Mouse (Mus musculus) heart, postnatal 0 days (tissue): ENCODE measurements around the gene Rad23a. TPM values are rescaled to one million over a fixed set of nuclear protein-coding genes. Genes with fewer than 3 reads are reported as not detected.

ENCODE experiments used
- ATAC-seq: fragments of 200-750 bp; cut with Nextera tagmentation; 2 replicates; pipeline ENCODE4 v1.8.0; 2017; ENCODE audit warnings: low read depth, moderate number of reproducible peaks, moderate library complexity; ENCODE audit not compliant: insufficient read depth
- DNase-seq: peaks from one replicate; pipeline ENCODE4 v3.0.0-alpha.2; 2016; ENCODE audit warnings: low spot score
- H3K27ac ChIP-seq: fragments of 300-500 bp; sonication (generic); 2 replicates; pipeline ENCODE4 v1.5.1; 2014; ENCODE audit warnings: low read depth, mild to moderate bottlenecking
- H3K27me3 ChIP-seq: fragments of 300-500 bp; sonication (generic); 2 replicates; pipeline ENCODE4 v1.6.1; 2014; ENCODE audit warnings: low read length, mixed read lengths; ENCODE audit not compliant: control insufficient read depth, insufficient read depth
- H3K36me3 ChIP-seq: fragments of 300-500 bp; sonication (generic); replicated peaks from 2 replicates; pipeline ENCODE4 v1.6.1; 2014; ENCODE audit warnings: low read length, mixed read lengths; ENCODE audit not compliant: control insufficient read depth, insufficient read depth
- H3K4me1 ChIP-seq: fragments of 300-500 bp; sonication (generic); 2 replicates; pipeline ENCODE4 v1.6.1; 2014; ENCODE audit warnings: antibody characterized with exemption; ENCODE audit not compliant: control insufficient read depth, insufficient read depth
- H3K4me2 ChIP-seq: fragments of 300-500 bp; sonication (generic); 2 replicates; pipeline ENCODE4 v1.6.1; 2014; ENCODE audit warnings: low read depth, mild to moderate bottlenecking, low read length, moderate library complexity
- H3K4me3 ChIP-seq: fragments of 300-500 bp; sonication (generic); 2 replicates; pipeline ENCODE4 v1.5.1; 2014; ENCODE audit warnings: low read depth, low read length
- H3K9ac ChIP-seq: fragments of 300-500 bp; sonication (generic); replicated peaks from 2 replicates; pipeline ENCODE4 v1.6.1; 2014; ENCODE audit warnings: low read depth, low read length, mixed read lengths
- H3K9me3 ChIP-seq: fragments of 300-500 bp; sonication (generic); replicated peaks from 2 replicates; pipeline ENCODE4 v1.6.1; 2016; ENCODE audit warnings: low read length; ENCODE audit not compliant: control insufficient read depth
- CTCF ChIP-seq: IDR thresholded peaks from 2 replicates; pipeline ENCODE4 v1.5.1; 2016; ENCODE audit warnings: antibody characterized with exemption, control low read depth, low read depth
- EP300 ChIP-seq: IDR thresholded peaks from 2 replicates; pipeline ENCODE4 v1.6.1; 2016; ENCODE audit warnings: antibody characterized with exemption, low read depth
- WGBS: fragments of 180-500 bp; shearing (Covaris S2); extraction: QIAGEN DNeasy Blood & Tissue Kit; methylation state at CpG from one replicate; pipeline ENCODE4 v1.1.7; 2014; 5-methylcytosine and 5-hydroxymethylcytosine counted together
- polyA plus RNA-seq: library from polyadenylated mRNA; unstranded; fragments of >200 nt; fragmentation: Nextera tagmentation; extraction: Ambion mirVana; gene quantifications from 2 replicates; pipeline ENCODE4 v1.2.1, GENCODE M21; 2015
- total RNA-seq: library from RNA; depleted of rRNA; stranded (reverse); fragments of >200 nt; gene quantifications from 2 replicates; pipeline ENCODE4 v1.2.3, GENCODE M21; 2014; ENCODE audit warnings: low replicate concordance

Rad23a gene
- total and polyA plus RNA-seq, 2 experiments from 2014 or later: 89.2 to 125 TPM

- 81% methylated on average over 5 of the region's 5 CpGs for WGBS
- no peak overlapping the region for H3K27ac ChIP-seq
- H3K4me2 ChIP-seq: no peak overlapping the region
- no peak overlapping the region for H3K9ac ChIP-seq
- peaks cover 76% of the 10 kb centered on the region for H3K36me3 ChIP-seq
- no peak overlapping the region for H3K4me3 ChIP-seq
- peaks cover 8% of the 10 kb centered on the region; the same call in 1 of the 2 replicates for H3K4me1 ChIP-seq
- no peaks in the 10 kb centered on the region for H3K9me3 ChIP-seq
- ATAC-seq (no peak), DNase-seq (no peak)
- H3K27me3 ChIP-seq: no peaks in the 10 kb centered on the region
- TF ChIP-seq CTCF (no peak), EP300 (no peak)
Observed at GRCm38 (mm10) chr8:84838513-84838912, 2.0 kb downstream of the Rad23a start.

DNA sequence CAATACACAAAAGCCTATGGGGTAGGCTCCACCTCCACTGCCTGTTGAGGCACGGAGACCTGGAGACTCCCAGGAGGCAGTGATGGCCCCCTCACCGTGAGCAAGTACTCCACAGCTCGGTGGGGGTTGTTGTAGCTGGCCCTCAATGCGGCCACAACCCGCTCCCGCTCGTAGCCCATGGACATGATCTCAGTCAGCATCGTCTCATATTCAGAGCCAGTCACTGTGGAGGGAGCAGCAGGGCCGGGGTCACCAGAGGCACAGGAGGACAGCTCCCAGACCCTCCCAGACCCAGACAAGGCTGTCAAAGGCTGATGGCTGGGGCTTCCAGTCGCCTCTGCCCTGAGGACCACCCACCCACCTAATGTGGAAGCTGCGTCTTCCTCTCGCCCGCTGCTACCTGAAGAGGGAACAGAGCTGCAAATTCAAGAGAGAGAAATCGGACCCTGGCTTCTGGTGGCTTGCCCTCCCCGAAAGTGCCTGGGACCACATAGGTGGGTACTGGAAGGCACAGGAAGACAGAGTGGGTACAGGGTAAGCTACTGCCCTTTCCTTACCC lies 2.5 kb downstream of the Rad23a start:
- Histone ChIP-seq H3K4me3 (no peak overlapping the region), H3K4me1 (peaks cover 10% of the 10 kb centered on the region), H3K27ac (no peak overlapping the region), H3K4me2 (no peak overlapping the region), H3K9me3 (no peaks in the 10 kb centered on the region), H3K27me3 (no peaks in the 10 kb centered on the region), H3K36me3 (peaks cover 71% of the 10 kb centered on the region), H3K9ac (no peak overlapping the region)
- DNase-seq (no peak), ATAC-seq (no peak)
- WGBS: 88% methylated on average over 15 of the region's 15 CpGs
- TF ChIP-seq EP300: no peak
- no peak for TF ChIP-seq CTCF

DNA sequence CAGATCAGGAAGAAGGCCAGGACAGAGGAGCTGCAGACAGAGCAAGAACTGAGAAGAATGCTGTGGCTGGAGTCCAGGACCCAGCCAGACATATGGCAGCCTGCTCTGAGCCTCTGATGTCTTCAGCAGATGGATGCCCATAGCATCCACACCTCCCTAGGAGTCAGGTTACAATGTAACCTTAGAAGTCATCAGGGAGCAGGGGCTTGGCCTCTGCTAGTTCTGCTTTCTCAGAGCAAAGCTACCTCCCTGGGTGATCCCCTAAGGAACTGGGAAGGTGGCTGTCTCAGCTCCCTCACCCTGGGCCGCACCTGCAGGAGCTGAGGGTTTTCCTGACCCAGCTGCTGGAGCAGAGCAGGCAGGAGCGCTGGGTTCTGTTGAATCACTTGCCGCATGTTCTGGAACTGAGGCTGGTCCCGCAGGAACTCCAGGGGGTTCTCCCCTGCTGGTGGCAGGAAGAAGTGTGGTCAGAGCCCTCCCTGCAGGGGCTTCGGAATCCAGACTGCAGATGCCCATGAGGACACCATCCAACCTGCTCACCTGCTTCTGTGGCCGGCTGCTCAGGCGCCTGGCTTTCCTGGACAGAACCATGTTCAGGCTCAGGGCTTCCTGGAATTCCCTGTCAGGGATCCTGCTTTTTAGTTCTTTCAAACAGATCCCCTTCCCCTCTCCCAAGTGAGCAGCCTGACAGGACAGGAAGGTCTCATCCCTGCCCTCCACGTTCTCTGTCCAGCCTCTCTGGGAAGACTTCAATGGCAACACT lies 3.1 kb downstream of the Rad23a start:
- Histone ChIP-seq H3K27ac (no peak overlapping the region), H3K9ac (no peak overlapping the region), H3K4me1 (peaks cover 15% of the 10 kb centered on the region), H3K9me3 (no peaks in the 10 kb centered on the region), H3K4me3 (no peak overlapping the region), H3K27me3 (no peaks in the 10 kb centered on the region), H3K36me3 (peaks cover 64% of the 10 kb centered on the region), H3K4me2 (no peak overlapping the region)
- ATAC-seq (no peak), DNase-seq (no peak)
- 65% methylated on average over 8 of the region's 8 CpGs for WGBS
- TF ChIP-seq CTCF (no peak), EP300 (no peak)

DNA sequence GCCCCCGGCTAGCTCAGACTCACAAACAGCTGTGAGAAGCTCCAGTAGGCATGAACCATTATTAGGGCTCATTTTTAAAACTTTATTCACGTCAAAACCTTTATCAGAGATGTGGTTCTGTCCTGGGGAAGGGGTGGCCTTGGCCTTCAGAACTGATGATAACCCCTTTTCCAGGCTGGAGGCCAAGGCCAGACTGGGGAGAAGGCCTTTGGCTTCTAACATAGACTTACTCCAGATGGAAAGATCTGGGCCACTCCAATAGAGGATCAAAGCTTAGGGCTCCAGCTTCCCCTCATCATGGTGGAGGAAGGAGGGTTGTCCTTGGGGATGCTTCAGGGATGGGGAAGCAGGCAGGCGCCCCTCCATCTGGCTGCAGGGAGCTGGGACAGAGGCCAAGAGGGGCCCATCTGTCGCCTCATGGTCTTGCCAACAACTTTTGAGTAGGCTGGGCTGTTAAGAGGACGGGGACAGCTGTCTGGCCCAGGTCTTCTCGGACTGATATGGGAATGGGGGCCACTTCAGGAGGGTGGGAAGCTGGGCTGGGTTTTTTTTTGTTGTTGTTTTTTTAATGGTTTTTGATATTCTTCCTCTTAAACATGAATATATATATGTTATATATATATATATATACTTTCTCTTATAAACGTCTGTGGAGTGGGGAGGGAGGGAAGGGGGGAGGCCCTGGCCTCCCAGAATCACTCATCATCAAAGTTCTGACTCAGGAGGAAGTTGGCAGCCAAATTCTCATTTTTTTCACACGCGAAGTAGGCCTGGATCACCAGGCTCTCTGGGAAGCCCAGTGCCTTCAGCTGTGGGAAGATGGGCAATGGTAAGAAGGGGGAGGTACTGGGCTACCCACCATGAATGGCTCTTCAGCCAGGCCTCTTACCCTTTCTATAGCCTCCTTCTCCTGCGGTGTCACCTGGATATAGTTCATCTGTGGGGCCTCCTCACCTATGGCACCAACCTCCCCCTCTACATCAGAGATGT lies 5.3 kb downstream of the Rad23a start:
- H3K36me3 ChIP-seq: peaks cover 52% of the 10 kb centered on the region

More for the DNA sequence above, 5.3 kb downstream of the Rad23a start:
- Histone ChIP-seq H3K9ac (no peak overlapping the region), H3K27ac (no peak overlapping the region), H3K4me1 (peaks cover 15% of the 10 kb centered on the region), H3K27me3 (no peaks in the 10 kb centered on the region), H3K4me2 (no peak overlapping the region), H3K9me3 (no peaks in the 10 kb centered on the region), H3K4me3 (no peak overlapping the region)
- TF ChIP-seq EP300 (no peak; the same call in 1 of the 2 replicates), CTCF (no peak)
- ATAC-seq: no peak
- whole genome bisulfite sequencing: 47% methylated on average over 10 of the region's 10 CpGs
- no peak for DNase-seq
